Mouse (Mus musculus) kidney, postnatal 25 days (tissue): ENCODE measurements at regions not wholly inside any gene's neighbourhood (a gene's known extent, or its start where the extent isn't known, plus 50 kb on each side); places are given as distances from the start of the nearest gene placed in this dataset.
A peak's percentile ranks its signal among the peaks of the same experiment; 100 is the strongest.
"Not testable (repeated sequence)": the region's sequence is repeated elsewhere in the genome, so short reads cannot be mapped to it uniquely, and the experiment has no call there.

Source experiments
- DNase-seq, 2 experiments: peaks; one replicate each; pipeline ENCODE4 v3.0.0; 2021; ENCODE audit warnings: mixed read lengths in 2 of 2

DNA sequence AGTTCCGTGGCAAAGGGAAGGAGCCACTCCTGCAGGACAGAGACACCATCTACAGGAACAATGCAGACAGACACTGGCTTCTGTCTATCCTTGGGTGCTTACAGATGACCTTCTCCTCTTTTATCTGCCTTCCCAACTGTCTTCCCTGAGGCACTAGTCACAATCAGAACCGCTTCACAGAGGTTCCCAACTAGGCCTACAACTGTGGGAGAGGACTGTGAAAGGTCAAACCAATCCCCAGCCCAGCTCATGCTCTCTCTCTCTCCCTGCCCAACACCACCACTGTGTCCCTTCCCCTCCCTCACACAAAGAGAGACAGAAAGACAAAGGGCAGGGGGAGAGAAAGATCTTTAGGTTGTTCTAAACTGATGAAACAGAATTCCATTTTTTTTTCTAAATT lies 61.3 kb downstream of the Tmem17 start:
- DNase-seq = no peak

DNA sequence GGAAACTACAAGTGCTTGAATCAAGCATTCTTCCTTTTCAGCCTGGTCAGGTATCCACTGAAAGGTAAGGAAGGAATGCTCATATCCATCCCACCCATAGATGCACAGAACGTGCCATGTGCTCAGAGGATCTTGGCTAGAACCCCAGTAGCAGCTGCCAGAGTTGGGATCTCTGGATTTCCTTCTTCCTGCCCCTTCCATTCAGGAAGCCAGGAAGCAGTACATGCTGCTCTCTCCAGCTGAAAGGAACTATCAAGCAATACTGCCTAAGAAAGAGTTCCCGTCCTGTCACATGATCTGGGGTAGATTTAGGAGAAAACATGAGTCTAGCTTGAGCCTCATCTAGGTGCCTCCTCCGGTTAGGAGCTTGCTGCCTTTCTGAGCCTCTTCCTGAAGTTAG lies 61.9 kb downstream of the Tmem17 start:
- DNase-seq = peak; percentile 12 to 53

DNA sequence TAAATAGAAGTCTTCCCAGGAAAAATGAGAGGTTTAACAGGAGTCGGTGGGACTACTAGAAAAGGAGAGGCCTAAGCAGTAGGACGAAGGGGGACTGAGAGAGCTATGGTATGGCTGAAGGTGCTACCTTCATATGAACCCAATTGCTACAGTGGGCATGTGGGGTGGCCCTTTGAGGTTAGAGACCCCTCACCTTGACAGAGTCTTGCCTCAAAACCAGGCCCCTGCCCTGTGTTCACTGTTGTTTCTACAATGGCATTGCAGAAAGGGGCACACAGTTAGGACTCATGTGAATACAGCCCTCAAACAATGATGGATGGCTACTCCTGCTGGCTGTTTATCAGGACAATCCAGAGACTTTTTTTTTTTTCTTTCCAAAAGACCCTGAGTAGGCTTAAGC lies 62.6 kb downstream of the Tmem17 start:
- no peak for DNase-seq

DNA sequence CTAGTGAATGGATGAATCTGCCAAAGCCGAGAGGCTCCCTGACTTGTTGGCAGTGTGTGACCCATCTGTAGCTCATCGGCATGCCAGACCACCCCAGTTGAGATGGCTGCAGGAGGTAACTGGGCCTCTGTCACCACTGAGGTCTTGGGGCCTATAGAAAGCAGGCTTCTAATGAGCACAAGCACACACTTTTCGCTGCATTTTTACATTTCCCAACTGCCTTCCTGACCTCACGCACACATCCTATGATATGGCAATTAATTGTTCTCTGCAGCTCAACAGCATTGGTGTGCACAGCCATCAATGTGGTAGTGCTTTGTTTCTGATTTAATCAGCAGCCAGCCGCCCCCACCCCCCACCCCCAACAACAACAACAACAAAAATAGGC lies 72.2 kb downstream of the Tmem17 start:
- no peak for DNase-seq

DNA sequence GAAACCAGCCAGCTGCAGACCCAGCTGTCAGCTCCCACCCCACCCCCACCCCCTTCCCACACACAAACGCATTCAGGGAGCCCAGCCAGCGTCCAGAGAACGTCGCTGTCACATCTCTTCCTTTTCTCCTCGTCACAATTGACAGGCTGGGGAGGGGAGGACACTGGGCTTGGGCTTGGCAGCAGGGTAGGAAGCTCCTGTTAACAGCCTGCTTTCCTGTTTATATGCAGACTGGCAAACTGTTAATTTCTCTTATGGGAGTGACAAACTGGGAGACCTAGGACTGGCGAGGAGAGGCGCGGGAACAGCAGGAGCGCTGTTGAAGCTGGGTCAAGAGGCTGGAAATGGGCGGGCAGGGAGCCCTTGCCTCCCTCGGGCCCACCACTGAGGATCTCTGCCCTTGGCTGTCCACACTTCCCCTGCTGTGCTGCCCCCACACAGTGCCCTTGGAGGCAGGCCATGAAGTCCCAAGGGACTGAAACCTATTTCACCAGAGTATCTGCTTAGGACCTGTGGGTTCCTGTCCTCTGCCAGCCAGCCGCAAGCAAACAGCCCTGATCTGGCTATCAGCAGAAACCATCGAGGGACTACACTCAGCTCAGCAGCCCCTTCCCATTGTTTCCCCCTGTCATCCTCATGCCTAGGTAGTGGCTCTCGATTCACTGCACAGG lies 72.7 kb downstream of the Tmem17 start:
- peak; percentile 67 to 88 for DNase-seq

DNA sequence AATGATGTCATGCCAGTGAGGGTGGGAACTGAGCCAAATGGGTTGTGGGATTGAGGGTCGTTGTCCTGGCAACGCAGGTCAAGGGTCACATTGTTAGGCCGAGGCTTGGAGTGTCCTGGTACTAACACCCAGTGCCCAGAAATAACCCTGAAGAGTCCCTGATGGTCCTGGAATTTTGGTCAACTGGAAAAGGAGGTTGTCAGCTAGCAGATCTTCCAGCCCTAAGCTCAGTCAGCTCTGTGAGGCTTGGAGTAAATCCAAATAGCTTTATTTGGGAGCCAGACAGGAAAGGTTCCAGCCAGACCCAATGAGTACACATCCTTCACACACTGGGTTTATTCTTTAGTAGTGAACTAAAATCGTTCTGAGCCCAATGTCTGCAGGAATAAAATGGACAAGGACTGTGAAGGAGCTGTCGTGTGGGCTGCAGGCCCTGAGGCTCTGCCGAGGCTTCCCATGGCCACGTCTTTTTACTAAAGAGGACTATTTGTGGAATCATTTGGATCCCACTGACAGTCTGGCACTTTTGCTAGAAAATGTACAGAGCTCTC lies 75.9 kb downstream of the Tmem17 start:
- peak; percentile 44 to 51 for DNase-seq

DNA sequence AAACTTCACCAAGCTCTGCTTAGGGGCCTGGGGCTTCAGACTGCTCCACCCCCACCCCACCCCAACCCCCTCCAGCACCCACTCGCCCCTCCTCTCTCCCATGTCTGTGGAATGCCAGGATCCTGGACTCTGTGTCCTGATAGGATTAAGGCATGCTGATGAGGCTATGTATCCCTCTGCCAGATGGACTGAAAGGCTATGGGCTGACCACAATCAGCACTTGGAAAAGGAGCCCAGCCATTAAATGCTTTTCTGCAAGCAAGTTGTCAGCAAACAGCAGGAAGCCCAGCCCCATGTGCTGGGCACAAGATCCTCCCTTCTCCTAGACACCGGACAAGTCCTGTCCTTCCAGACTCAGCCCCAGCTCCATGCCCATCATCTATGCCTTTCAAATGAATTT lies 76.7 kb downstream of the Tmem17 start:
- DNase-seq = peak in 1 of 2 experiments; percentile 46

DNA sequence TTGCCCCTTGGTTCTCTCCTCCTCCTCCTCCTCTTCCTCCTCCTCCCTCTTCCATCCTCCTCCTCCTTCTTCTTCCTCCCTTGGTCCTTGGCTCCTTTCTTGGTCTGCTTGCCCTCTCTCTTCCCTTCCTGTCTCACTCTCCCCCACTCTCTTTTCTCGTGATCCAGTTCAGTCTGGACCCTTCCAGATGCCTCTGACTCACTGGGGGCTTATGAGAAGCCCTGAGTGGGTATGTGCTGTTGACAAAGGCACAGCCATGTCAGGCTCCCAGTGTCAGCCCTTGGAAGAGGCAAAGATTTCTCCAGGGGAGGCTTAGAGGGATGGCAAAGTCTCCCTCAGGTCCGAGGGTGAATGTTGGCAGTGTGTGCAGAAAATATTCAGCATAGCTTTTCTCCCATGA lies 78.0 kb downstream of the Tmem17 start:
- no peak for DNase-seq

DNA sequence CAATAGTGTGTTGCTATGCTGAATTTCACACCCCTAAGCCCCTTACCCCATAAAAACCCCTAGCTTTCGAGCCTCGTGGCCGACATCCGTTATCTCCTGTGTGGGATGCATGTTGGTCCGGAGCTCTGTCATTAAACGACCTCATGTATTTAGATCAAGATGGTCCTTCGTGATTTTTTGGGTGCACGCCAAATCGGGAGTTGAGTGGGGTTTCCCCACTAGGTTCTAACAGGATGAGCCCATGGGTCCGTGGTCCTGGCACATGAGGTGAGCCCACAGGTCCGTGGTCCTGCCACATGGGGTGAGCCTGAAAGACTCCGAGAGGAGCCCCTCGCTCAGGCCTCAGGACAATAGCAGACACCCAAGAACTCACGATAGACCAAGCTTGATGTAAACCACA lies 79.2 kb downstream of the Tmem17 start:
- not testable (repeated sequence) for DNase-seq

DNA sequence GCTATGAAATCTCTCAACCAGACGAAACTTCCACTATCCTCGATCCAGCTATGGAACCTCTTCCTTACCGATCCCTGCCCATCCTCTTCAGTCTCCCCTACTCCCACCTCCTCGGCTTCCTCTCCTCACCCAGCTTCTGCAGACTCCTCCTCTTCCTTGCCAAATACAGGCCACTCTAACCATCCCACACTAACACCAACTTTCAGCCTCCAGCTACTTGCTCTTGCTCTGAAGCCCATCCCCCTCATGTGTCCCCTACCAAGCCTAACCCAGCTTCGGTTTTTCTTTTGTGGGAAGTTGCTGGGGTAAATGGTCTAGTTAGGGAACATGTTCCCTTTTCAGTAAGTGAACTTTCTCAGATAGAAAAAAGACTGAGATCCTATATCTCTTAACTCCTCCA lies 80.8 kb downstream of the Tmem17 start:
- DNase-seq = no peak

DNA sequence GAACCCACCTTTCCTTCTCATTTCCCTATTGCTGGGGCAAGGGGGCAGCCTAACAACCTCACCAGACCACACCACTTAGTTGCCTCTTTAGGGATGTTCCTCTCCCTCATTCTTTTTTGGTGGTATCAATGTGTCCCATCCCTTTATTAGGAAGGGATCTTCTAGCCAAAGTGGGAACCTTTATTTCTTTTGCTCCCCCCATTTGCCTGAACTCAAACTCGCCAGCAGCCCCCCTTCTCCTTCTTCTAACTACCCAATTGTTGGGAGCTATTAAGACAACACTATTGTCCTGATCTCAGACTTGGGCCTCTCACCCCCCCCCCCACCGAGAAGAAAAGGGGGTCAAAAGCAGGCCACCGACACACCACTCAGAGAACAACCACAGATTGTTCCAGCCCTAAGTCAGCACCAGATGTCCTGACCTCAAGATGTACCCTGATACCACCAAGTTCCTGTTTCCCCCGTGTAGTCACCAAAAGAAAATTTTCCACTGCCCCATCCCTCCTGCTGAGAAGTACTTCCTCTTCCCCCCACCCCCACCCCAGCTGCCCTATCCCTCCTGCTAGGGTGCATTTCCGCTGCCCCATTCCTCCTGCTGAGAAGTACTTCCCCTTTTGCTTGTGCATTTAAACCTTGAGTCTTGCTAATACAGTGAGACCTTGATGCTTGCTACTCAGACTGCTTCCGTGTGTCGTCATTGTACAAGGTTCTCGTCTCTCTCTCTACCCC lies 84.4 kb downstream of the Tmem17 start:
- no peak for DNase-seq

DNA sequence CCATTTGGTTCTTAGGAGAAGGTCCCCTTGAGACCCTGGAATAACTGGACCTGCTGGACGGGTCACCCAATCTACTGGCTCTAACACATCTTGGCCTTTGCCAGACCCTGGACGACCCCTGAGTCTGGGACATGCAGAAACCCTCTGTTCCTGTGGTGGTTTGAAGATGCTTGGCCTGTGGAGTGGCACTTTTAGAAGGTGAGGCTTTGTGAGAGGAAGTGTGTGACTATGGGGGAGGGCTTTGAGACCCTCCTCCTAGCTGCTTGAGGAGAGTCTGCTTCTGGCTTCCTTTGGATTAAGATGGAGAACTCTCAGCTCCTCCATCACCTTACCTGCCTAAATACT lies 84.9 kb downstream of the Tmem17 start:
- DNase-seq = no peak

DNA sequence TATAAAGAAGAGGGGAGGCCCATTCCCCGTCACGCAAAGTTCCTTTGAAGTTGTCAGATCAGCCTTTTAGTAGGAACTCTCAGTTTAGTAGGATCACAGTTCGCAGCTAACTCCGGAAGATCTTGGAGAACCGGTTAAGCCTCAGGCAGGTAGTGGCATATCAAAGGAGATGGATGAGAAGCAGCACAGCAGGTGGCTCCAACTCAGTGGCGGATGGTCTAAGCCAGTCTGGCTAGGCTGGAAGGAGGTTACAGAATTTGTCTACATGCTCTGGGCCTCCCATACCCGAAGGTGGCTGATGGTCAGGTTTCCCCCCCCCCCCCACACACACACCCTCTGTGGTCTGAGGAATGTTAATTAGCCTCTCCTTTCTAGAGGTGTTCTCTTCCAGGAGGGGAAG lies 88.5 kb downstream of the Tmem17 start:
- DNase-seq = no peak

DNA sequence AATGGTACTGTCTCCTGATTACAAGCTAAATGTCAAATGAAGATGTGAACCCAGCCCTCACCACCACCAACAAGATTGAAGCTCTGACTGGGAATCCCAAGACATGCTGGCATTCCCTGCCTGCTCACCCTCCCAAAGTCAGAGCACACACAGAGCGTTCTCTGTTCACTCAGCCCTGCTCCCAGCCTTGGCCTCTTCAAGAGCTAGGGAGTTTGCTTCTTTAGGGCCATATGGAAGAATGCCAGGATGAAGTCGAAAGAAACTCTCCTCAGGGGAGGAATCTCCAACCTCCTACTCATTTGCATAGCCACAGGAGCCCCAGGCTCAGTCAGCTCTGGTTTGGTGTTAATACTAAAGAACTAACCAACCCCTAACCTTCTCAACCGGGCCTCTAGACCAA lies 90.1 kb downstream of the Tmem17 start:
- DNase-seq = no peak

DNA sequence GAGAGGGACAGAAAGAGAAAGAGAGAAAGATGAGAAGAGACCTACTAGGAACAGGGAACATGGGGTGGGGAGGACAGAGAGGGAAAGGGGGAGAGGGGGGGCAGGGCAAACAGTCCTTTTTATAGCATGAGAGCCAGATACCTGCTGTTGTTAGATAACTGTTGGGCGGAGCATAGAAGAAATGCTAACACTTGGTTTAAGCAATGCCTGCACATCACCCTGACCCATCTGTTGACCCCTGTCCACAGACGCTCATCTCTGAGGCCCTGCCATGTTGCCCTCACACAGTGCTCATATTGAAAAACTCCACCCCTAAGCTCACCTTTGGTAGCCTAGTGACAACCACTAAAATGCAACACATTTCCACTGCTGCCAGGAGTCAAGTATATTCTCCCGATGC lies 90.7 kb downstream of the Tmem17 start:
- DNase-seq = no peak

DNA sequence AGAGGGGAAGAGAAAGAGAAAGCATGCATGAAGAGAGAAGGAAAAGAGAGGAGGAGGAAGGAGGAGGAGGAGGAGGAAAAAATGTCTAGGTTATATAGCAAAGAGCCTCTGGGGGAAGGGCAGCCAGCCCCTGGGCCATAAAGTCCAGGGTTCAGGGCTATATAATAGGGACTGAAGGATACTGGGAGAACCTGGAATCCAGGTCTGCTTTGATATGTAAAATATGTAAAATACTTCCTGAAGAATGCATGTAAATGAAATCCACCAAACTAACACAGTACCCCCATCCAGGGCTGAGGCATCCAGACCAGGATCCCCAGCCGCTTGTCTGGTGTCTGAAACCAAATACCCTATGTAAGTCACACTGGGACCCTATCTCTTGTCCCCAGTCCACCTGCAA lies 91.5 kb downstream of the Tmem17 start:
- no peak for DNase-seq

DNA sequence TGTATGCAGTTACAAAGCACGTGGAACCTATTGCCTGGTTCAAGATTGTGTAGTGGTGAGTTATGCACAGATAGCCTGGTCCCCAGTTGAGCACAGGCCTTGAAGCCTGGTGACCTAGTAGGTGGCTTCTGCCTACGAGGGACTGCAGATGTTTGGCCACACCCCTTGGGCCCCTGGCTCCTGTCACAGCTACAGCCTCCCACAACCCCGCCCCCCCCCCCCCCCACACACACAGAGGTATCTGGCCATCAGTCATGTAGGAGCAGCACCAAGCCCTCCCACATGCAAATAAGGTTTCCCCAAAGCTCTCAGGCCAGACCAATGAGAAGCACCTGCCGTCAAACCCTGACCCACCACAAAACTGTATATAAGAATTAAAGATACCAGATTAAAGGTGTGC lies 94.5 kb downstream of the Tmem17 start:
- no peak for DNase-seq

DNA sequence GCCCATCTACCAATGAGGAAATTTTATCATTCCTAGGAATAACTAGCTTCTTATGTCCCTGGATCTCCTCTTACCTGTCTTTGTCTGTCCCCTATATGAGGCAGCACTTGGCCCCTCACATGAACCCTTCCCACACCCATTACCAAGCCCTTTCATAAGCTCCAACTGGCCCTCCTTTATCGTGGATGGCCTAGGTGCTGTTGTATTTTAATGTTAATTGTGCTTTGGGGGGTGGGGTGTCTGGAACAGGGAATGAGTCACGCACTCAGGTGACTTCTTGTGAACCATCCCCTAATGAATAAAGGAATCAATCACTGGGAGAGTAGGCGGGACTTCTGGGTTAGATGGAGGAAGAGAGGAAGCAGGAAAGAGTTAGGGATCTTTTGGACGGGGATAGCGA lies 95.8 kb downstream of the Tmem17 start:
- no peak for DNase-seq

DNA sequence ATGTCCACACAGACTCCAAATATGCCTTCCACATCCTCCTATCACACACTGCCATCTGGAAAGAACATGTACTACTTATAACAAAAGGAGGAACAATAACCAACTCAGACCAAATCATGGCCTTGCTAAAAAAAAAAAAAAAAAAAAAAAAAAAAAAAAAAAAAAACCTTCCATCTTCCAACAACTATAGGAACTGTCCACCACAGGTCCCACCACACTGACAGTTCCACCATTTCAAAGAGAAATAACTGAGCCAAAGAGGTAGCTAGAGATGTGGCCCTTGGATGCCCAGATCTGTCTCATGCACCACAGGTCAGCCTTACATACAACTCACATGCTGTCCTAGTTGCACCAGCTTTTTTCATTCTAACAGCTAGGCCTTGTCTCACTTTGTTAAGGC lies 97.1 kb downstream of the Tmem17 start:
- no peak for DNase-seq

DNA sequence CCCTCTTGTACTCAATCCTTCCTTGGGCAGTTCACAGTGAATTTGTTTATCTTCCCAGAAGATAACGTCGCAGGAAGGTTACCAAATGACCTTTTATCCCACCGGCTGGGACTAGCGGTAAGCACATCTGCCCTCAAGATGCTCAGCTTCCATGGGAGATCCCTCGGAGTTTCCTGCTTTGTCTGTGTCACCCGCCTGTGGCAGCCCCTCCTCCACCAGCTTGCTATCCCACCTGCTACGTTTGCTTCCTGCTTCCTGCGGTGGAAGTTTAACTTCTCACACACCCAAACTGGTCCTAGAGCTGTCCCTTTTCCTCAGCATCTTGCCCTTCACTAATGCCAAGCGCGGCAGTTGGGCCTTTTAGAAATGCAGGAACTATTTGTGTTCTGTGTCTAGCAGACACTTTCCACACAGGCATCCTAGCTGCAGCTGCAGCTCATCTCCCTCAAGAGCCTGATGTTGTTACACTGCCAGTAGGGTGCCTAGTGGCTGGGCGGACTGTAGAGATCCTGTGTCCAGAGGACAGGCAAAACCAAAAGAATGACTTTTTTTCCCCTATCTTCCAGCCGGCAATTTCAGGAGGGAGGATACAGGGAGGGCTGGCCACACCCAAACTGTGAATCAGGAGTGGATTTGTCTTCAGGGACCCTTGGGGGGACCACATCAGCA lies 98.7 kb downstream of the Tmem17 start:
- DNase-seq = peak; percentile 29 to 51

DNA sequence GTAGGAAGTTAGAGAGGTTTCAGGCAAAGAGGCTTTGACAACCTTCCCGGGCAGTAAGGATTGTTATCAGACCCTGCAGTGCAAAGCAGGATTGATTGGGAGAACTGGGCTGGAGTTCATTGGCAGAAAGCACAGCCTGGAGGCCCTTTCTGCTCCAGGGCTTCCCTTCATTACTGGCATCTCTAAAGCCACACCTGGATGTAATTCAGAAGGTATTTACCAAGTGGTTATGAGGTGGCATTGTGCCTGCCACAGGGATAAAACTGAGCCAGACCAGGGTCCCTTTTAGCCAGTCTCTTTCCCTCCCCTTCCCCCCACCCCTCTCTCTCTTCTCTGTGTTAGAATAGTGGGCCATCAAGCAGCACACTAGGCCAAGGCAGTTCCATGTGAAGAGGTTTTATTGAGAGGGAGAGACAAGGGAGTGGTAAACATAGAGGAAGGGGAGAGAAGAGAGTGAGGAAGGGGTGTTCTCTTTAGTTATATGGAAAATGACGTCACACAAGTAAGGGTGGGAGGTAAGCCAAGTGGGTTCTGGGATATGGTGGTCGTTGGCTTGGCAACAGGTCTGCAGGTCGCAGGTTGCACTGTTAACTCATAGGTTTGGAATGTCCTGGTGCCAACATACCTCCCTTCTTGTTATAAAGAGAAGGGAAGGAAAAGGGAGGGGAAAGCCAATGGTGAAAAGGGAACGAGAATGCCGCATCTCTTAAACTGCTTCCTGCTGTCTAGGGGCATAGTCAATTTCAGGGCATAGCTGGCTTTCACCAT lies 99.4 kb downstream of the Tmem17 start:
- DNase-seq = no peak

DNA sequence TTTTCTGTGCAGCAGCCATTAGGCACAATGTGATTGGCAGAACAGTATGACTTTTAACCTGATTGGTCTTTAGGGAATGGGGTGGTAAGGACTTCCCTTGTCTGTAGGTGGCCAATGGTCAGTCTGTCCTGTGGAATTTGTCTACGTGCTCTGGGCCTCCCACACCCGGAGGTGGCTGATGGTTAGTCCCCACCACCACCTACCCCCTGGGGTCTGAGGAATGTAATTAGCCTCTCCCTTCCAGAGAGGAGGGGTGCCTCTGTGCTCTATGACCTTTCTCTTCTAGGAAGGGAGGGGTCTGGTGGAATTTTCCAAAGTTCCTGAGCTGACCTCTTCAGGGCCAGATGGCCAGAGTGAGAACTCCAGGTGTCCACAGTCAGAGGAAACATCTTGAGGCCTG lies 101.6 kb downstream of the Tmem17 start:
- DNase-seq = no peak

DNA sequence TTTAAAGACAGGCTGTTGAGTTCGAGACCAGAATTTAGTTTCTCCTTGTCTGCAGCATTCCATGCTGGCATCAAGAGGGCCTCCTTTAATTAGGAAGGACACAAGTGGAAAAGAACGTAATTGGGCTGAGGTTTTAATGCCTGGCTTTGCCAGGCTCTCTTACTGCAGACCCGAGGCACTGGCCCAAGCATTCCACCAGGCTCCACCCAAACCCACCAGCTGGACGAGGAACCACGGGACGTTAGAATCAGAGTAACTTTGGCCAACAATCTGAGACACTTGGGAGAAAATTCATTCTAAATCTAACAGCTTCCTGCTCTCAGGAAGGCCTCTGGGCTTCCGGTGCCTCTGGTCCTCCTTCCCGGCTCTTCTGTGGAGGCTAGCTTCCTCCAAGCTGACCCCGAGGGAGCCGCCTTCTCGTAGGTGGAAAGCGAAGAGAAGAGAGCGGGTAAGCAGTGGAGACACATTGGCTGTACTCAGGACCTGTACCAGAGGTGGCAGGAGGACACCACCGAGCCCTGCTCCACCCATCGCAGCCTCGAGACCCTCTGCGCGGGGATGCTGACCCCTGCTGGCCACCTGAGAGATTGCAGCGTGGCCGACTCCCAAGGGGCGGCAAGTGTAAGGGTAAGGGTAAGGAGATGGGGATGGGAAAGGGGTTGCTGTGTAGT lies 105.5 kb downstream of the Tmem17 start:
- DNase-seq = peak; percentile 88
